Mouse (Mus musculus): ENCODE results near the gene Icam4. TPM values are rescaled to one million over a fixed set of nuclear protein-coding genes. Genes with fewer than 3 reads are reported as not detected.
"Not testable (repeated sequence)": the region's sequence is repeated elsewhere in the genome, so short reads cannot be mapped to it uniquely, and the experiment has no call there.

Icam4 gene
- total RNA-seq, 1 experiment from 2014 or later, result 4.1 TPM

DNA sequence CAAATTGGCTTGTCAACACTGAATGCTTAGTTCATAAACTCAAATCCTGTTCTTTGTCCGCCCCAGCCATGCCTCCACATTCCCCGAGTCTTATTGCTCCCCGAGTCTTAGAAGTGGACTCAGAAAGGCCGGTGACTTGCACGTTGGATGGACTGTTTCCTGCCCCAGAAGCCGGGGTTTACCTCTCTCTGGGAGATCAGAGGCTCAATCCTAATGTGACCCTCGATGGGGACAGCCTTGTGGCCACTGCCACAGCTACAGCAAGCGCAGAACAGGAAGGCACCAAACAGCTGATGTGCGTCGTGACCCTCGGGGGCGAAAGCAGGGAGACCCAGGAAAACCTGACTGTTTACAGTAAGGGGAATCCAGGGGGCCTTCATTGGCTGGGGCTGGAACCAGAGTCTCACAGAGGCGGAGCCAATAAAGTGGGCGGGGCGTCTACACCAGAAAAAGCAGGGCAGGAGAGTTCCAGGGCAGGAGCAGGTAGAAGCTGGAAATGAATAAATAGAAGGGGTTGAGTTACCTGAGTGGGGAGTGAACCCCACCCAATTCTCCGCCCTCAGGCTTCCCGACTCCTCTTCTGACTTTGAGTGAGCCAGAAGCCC, 5.4 kb downstream of the Icam4 start:
- no peak for DNase-seq

DNA sequence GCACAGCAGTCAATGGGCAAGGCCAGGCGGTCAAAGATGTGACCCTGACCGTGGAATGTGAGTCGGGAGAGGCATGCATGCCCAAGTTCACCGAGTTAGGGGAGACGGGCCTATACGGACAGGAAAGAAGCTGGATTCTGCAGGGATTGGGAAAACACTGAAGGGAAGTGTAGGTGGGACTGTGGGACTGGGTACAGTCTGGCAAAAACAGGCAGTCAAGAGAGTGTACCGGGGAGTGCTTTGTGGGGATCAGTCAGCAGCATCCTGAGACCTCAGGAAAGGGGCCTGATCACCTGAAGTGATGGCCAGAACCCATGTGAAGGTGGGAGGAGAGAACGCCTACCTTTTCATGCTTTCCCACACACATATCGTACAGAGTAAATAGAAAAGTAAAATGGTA, 6.4 kb downstream of the Icam4 start:
- no peak for DNase-seq

DNA sequence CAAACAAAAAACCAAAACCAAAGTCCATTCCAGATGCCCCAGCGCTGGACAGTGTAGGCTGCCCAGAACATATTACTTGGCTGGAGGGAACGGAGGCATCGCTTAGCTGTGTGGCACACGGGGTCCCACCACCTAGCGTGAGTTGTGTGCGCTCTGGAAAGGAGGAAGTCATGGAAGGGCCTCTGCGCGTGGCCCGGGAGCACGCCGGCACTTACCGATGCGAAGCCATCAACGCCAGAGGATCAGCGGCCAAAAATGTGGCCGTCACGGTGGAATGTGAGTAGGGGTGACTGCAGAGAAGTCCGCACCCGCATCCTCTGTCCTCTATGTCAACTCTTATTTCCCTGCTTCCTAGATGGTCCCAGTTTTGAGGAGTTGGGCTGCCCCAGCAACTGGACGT, 7.0 kb downstream of the Icam4 start:
- no peak for DNase-seq

DNA sequence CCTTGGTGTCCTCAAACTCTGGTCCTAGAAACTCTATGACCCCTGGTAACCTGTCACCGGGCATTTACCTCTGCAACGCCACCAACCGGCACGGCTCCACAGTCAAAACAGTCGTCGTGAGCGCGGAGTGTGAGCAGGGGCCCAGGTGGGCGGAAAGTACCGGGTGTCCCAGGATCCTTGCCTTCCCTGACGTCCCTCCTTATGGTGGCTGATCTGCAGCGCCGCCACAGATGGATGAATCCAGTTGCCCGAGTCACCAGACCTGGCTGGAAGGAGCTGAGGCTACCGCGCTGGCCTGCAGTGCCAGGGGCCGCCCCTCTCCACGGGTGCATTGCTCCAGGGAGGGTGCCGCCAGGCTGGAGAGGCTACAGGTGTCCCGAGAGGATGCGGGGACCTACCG, 7.5 kb downstream of the Icam4 start:
- no peak for DNase-seq

DNA sequence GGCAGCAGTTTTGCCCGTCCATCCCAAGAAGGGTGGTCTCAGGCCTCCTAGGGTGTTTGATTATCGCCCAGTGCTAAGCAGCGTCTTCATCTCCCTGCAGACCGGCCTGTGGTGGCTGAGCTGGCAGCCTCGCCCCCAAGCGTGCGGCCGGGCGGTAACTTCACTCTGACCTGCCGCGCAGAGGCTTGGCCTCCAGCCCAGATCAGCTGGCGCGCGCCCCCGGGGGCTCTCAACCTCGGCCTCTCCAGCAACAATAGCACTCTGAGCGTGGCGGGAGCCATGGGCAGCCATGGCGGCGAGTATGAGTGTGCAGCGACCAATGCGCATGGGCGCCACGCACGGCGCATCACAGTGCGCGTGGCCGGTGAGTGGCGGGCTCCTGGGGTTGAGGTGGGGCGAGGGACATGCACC, 8.3 kb downstream of the Icam4 start:
- DNase-seq, result peak; percentile 59

DNA sequence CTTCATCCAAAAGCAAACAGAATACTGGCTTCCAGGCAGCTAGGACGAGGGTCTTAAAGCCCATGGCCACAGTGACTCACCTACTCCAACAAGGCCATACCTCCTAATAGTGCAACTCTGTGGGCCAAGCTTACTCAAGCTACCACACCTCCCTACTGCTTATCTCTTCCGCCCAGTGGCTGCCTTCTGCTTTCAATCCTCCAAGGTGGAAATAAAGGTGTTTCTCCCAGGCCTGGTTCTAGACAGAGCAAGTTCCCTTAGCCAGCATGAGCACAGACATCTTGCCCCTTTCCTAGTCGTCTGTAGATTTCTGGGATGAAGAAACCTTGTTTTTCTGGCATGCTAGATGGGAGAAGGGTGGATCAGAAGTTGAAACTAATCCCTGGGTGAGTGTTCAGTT, 10.6 kb downstream of the Icam4 start:
- no peak for DNase-seq

DNA sequence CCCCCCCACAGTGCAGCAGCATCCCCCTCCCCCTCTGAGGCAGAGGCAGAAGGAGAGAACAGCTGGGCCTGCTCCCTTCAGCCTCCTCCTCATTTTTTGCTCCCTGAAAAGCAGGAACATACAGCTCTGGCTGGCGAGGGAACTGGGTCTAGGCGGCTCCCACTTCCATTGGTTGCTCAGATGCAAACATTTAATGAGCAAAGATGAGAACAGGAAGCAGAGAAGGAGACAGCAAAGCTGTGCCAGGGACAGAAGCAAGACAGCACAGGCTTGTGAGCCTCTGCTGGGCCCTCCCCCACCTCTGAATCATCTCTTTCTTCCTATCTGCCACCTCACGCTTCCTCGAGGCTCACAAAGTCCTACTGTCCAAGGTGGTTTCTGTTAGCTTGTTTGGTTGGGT, 12.1 kb downstream of the Icam4 start:
- peak; percentile 37 for DNase-seq

DNA sequence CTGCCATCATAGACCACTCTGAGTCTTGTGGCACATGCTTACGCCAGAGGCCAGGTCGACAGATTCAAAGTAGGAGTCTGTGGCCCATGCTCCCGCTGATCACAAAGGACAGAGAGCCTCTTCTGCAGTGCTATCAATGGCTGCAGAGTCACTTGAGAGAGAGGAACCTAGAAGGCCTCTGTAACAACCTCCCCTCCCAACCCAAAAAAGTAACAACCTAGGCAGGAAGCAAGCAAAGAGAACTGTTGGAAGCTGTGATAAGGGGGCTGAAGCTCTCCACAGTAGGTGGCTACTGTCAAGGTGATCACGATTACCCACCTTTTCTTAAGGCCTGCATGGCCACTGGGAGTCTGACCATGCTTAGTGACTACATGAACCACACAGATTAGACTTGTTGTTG, 14.4 kb downstream of the Icam4 start:
- no peak for DNase-seq

DNA sequence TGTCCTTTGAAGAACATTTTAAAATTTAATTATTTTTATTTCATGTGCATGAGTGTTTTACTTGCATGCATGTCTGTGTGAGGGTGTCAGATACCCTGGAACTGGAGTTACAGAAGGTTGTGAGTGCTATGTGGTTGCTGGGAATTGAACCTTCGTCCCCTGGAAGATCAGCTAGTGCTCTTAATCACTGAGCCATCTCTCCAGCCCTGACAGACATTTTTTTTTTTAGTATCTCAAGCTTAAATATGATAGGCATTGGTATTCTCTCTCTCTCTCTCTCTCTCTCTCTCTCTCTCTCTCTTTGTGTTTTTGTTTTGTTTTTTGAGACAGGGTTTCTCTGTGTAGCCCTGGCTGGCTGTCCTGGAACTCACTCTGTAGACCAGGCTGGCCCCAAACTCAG, 15.6 kb downstream of the Icam4 start:
- DNase-seq, result not testable (repeated sequence)

DNA sequence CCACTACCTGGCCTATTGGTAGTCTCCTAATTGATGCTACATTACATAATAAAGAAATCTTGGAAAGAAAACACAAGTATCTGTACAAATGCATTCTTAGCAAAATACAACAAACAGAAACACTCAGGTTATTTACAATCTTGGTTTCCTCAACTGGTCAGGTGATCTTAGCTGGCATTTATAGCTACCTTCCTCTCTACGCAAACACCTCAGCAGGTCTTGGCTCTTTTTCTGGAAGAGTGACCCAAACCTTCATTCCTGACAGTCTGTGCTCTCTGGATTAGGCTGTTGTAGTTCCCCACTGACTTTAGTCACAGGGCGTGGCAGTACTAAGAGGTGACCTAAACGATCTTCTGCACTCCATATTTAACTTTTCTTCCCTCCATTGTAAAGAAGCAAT, 16.1 kb downstream of the Icam4 start:
- DNase-seq, result no peak

DNA sequence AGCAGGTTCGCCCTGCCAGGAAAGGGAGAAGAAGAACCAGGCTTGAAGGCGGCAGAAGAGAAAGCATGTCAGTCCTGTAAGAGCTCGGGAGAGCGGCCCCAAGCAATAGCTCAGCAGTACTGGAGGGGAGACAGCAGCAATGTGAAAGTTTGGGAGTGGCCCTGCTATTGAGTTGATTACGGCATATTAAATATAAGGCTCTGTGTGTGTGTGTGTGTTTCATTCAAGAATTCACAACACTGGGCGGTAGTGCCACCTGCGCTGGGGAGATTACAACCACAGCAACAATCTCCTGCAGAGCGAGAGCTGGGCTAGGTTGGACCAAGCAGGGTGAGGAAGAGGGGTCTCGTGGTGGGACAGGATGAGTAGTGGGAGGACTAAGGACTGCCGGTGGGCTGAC, 22.4 kb downstream of the Icam4 start:
- DNase-seq, result no peak

DNA sequence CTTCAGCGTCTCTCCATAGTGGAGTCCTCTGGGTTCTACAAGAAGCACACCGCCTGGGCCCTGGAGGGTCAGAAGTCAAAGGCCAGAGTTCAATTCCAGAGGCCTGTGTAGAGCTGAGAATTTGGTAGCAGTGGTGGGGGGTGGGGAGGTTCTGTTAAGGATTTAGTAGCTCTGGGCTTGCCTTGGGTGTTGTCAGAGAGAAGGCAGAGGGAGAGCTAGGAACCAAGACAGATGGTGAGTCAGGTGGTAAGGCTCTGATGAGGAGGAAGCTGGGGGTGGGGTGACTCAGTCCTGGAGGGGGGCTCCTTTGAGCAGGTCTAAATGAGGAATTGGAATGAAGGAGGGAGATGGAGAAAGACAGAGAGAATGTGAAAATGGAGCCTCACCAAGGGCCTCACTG, 33.8 kb downstream of the Icam4 start:
- DNase-seq, result no peak

DNA sequence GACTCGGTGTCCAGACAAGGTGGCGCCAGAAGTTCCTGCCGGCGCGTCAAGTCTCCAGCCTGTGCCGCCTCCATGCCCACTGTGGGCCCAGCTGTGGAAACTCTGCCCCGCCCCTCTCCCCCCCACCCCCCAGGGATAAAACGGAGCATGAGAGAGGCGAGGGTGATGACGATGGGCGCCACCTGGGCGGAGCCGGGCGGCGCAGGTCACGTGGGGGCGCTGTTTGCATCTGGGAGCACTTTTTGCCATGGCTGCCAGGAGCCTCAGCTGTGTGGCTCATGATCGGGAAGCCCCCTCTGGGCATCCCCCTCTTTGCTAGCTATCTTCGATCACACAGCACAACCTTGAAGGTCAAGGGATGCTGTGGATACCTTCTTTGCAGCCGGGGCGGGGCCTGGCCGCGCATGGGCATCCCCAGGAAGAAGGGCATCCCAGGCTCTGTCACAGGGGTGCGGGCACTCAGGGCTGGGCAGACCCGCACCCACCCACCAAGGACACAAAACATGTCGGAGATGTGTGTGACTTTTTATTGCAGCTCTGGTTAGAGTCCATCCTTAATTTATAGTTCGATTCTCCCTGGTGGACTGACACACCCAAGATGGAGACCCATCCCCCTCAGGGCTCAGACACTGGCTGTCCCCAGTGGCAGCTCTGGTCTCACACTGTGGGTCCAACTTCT, 38.0 kb downstream of the Icam4 start, which contains the start of gene Zglp1:
Gene Zglp1 (minus strand): TSS at position 88 of the 679 bp plus-strand sequence.
- DNase-seq, result no peak

DNA sequence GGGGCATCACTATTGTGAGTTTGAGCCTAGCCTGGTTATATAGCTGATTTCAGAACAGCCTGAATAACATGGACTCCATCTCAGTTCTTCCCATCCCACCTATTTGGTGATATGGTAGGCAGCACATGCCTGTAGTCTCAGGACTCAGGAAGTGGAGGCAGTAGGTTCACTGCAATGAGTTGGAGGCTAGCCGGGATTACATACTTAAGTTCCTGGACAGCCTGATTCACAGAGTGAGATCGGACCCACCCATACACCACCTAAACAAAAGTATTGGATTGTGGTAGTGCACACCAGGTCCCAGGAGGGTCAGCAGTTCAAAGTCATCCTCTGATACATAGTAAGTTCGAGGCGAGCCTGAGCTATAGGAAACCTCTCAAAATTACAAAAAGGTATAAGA, 43.5 kb downstream of the Icam4 start:
- no peak for DNase-seq

DNA sequence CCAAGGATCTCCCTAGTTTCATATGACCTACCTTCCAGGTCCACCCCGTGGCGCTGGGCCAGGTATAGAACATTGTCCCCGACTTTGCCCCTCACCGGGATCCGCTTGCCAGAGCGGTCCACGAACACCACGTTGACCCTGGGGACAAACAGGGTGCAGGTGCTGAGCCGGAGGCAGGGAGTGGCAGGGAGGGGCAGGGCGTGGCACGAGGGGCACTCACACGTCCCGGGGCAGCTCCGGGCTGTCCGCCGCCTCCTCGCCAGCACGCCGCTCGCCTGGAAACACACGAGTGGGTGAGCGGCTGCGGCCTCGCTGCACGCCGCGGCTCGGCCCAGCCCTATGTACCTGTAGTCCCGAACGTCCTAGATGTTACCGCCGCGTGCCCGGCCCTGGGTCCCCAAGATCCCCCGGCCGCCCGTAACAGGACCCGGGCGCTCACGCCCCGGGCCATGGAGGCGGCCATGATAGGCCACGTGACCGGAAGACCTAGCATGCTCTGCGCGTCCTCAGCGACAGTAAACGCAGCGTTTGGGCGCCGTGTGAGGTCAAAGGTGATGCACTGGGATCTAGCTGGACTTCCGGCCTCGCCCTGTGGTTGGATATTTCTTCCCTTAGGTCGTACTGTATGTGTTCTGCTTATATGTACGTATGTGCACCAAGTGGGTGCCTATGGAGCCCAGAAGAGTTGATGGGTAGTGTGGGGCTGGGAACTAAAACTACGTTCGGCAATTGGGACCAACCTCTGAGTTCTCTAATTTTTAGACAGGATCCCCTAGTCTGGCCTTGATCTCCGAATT, 44.1 kb downstream of the Icam4 start, which contains the start of the genes Gm49373 and Fdx1l:
Gene Gm49373 (minus strand): TSS at position 53 of the 797 bp plus-strand sequence.
Gene Fdx1l (minus strand): TSS at position 571 of the 797 bp plus-strand sequence.
- DNase-seq, result peak; percentile 94

DNA sequence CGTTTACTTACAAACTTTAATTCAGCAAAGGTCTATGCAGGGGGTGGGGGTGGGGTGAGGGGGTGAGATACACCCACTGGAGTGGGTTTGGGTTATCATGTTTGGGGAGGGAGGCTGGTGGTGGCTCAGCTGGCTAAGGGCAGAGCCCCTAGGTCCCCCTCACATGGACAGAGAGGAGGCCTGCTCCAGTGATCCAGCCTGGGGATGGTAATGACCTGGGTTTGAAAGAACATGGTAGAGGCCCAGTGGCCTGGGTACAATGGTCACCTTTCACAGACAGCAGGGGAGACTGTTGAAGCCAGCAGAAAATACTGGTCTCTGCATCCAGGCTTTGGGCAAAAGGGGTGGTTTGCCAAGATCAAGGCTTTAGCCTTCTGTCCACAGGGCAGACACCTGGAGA, 45.0 kb downstream of the Icam4 start:
- DNase-seq, result no peak

DNA sequence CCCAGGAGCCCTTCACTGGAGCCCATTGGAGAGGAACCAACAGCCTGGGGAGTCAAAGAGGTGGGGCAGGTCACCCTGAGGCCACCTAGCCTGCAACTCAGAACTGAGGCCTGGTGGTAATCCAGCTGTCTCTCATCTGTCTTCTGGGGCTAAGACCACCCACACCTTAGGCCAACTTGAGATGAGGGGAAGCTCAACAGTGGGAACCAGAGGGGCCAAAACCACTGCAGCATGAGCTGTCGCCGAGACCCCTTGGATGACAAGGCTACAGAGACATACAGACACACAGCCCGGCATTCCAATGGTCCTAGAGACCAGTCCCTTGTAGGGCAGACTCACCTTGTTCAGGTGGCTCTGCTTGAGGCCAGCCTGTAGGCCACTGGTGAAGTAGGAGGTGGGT, 46.5 kb downstream of the Icam4 start:
- DNase-seq, result no peak

Small RNA genes lying within 50 kb of the gene (microRNA-seq; reads per million reads assigned to microRNA genes)
- gene Mir1900 (0 reads per million in 2 experiments), gene Mir7082 (0 reads per million in 2 experiments)

Other genes starting within 250 kb of the Icam4 start
- 114 and 117 TPM in 2 replicates for gene Col5a3, start 214.3 kb upstream of the Icam4 start, total RNA-seq (2021)
- gene Rdh8, start 210.9 kb upstream of the Icam4 start, total RNA-seq (2021), result not detected in 2 replicates
- 17.6 and 22.7 TPM in 2 replicates for gene A230050P20Rik, start 160.7 kb upstream of the Icam4 start, total RNA-seq (2021)
- 3.4 and 5.3 TPM in 2 replicates for gene Angptl6, start 149.6 kb upstream of the Icam4 start, total RNA-seq (2021)
- gene Ppan, start 141.2 kb upstream of the Icam4 start, total RNA-seq (2021), result 38.0 and 44.2 TPM in 2 replicates
- gene Eif3g, start 130.8 kb upstream of the Icam4 start, total RNA-seq (2021), result 146 and 155 TPM in 2 replicates
- gene Dnmt1, start 69.5 kb upstream of the Icam4 start, total RNA-seq (2021), result 56.0 and 58.0 TPM in 2 replicates
- 9.1 and 11.0 TPM in 2 replicates for gene S1pr2, start 52.6 kb upstream of the Icam4 start, total RNA-seq (2021)
- gene Mrpl4, start 26.6 kb upstream of the Icam4 start, total RNA-seq (2021), result 135 and 144 TPM in 2 replicates
- 12.7 and 13.8 TPM in 2 replicates for gene Icam1, start 13.4 kb upstream of the Icam4 start, total RNA-seq (2021)
- gene Icam5, start 2.7 kb downstream of the Icam4 start, total RNA-seq (2021), result 0.74 and 0.90 TPM in 2 replicates
- not detected in 2 replicates for gene Zglp1, start 37.7 kb downstream of the Icam4 start, total RNA-seq (2021)
- gene Gm49373, start 43.7 kb downstream of the Icam4 start, total RNA-seq (2021), result 0.44 and 0.86 TPM in 2 replicates
- gene Fdx1l, start 44.2 kb downstream of the Icam4 start, total RNA-seq (2021), result 38.8 and 39.9 TPM in 2 replicates
- gene Gm38431, start 62.6 kb downstream of the Icam4 start, total RNA-seq (2021), result 1.4 and 2.1 TPM in 2 replicates
- gene Raver1, start 62.6 kb downstream of the Icam4 start, total RNA-seq (2021), result 52.8 and 60.7 TPM in 2 replicates
- gene Tyk2, start 101.9 kb downstream of the Icam4 start, total RNA-seq (2021), result 12.6 and 17.3 TPM in 2 replicates
- gene Cdc37, start 120.6 kb downstream of the Icam4 start, total RNA-seq (2021), result 171 and 185 TPM in 2 replicates
- 22.4 and 22.9 TPM in 2 replicates for gene Pde4a, start 136.3 kb downstream of the Icam4 start, total RNA-seq (2021)
- gene Keap1, start 210.0 kb downstream of the Icam4 start, total RNA-seq (2021), result 42.0 and 42.4 TPM in 2 replicates
- gene S1pr5, start 219.1 kb downstream of the Icam4 start, total RNA-seq (2021), result 1.8 and 2.3 TPM in 2 replicates
- 45.9 and 46.9 TPM in 2 replicates for gene Atg4d, start 235.9 kb downstream of the Icam4 start, total RNA-seq (2021)